Mouse (Mus musculus): Measurements from ENCODE around the gene 1700057G04Rik.
"Not testable (repeated sequence)": the region's sequence is repeated elsewhere in the genome, so short reads cannot be mapped to it uniquely, and the experiment has no call there.

1700057G04Rik gene

GRCm38 (mm10) chr9:92305620-92306220, 3.5 kb upstream of the 1700057G04Rik start:
- DNase-seq = no peak

DNA sequence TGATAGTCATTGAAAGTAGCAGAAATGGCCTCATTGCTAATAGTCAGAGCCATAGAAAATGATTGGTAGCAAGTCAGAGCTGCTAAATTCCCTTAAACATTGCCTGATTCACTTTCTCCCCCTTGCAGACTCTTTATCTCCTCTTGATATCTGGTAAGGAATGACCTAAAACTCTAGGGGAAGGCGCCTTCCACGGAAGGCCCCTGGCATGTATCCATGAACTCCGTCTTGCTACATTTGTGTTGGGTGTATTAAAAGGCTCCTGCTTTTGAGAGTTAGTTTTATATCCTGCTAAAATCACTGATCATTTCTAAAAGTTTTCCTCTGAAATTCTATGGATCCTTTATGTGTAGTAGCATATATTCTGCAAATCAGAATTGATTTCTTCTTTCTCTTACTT, 7.6 kb downstream of the 1700057G04Rik start:
- no peak for DNase-seq

- DNase-seq = not testable (repeated sequence)
Measured at GRCm38 (mm10) chr9:92325936-92326335, 16.8 kb downstream of the 1700057G04Rik start.

DNA sequence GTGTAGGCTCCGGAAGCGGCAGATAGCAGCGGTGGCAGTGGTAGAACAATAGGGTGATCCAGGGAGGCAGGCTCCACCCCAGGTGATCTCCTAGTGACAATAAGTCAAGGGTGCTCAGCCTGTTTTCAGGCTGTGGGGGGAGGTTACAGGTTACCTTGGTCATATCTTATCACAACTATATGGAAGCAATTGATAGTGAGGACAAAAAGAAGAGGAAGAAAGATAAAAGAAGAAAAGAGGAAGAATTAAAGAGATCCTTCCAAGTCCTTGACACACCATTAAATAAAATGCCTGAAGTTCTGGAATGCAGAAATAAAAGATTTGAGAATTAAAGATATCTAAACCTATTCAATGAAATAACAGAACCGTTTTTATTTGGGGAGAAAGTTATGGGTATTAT, 17.6 kb downstream of the 1700057G04Rik start:
- DNase-seq = no peak

- DNase-seq = no peak
Measured at GRCm38 (mm10) chr9:92331383-92331782, 22.2 kb downstream of the 1700057G04Rik start.

DNA sequence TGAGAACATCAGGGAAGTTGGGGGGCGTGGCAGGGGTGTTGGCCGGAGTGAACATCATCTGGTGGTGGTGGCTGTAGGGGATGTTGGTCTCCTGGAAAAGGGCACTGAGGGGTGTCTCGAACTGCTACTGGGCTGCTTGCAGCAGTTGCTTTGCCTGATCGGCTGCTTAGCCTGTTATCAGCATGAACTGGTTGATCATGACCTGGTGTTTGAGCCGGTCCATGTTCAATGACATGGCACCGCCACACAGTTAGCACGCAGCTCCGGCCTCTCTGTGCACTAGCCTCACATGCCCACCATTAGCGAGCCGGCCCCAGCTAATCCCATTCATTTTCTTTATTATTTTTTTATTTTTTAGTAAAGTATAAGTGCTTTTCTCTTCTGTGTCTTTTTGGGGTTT, 25.7 kb downstream of the 1700057G04Rik start:
- DNase-seq = no peak

GRCm38 (mm10) chr9:92335277-92335818, 26.2 kb downstream of the 1700057G04Rik start:
- no peak for DNase-seq

GRCm38 (mm10) chr9:92337063-92337462, 27.9 kb downstream of the 1700057G04Rik start:
- DNase-seq = no peak

GRCm38 (mm10) chr9:92337661-92338060, 28.5 kb downstream of the 1700057G04Rik start:
- DNase-seq = no peak

GRCm38 (mm10) chr9:92338954-92339353, 29.8 kb downstream of the 1700057G04Rik start:
- no peak for DNase-seq

DNA sequence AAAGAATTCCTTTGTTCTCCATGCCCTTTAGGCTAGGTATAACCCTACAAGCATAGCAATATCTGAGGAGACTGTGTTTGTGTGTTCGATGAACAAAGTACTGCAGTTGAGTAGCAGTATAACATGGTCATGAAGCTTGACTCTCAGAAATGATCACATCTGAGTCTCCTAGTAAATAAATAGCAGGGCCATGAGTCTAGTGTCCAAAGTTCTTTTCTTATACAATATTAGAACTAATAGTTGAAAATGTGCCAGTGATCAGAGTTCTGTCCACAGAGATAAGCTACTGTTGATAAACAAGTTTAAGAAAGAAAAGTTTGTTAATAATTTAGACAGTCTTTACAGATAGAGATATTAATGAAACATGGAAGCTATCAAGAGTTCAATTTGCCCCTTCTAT, 42.7 kb downstream of the 1700057G04Rik start:
- no peak for DNase-seq

GRCm38 (mm10) chr9:92353306-92353705, 44.1 kb downstream of the 1700057G04Rik start:
- DNase-seq = no peak

- no peak for DNase-seq
Measured at GRCm38 (mm10) chr9:92360691-92361310, 51.6 kb downstream of the 1700057G04Rik start.

DNA sequence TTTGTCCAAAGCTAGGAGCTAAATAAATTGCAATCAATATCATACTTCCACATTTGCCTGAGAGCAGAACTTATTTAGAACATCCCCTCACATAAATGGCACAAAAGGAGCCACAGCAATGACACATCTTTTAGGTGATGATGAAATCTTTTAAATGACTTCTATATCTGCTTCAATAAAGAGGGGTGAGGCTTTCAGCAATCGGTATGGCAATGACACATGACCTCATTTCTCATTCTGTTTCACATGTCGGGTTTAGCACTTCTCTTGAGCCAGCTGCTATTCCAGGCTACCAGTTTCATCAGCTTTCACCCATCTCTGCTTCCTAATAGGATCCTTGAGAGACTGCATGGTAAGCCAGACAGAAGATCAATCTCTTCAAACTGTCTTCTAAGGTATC, 54.3 kb downstream of the 1700057G04Rik start:
- no peak for DNase-seq

DNA sequence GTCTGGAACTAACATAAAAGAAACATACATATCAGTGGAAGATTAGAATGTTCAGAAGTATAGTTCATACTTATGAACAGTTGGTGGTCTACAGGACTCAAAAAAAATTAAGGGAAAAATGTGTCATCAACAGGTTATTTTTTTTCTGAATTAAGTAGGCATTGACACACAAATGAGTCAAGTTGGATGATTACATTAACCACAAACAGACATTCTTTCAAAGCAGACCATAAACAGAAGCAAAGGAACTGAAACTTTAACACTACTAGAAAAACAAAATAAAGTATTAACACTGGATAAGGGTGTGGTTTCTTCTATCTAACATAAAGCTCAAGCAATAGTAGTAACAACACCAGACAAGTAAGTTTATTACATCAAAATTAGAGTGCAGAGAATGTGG, 59.7 kb downstream of the 1700057G04Rik start:
- no peak for DNase-seq

DNA sequence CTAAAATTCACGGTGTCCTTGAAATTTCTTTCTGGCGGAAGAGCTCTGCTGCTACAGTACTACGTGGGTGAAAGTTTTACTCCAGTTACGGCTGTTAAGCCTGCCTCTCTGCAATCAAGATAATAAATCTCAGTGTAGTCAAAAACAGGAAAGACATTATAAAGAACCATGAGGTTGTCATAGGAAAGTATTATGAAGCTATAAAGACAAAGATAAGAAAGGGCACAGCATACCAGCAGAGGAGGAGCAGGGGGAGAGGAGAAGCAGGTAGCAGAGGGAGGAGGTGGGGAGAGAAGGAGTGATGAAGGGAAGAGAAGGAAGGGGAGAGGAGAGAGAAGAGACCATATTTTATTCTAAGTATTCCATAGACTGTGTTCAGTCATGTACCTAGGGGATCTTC, 64.7 kb downstream of the 1700057G04Rik start:
- no peak for DNase-seq

DNA sequence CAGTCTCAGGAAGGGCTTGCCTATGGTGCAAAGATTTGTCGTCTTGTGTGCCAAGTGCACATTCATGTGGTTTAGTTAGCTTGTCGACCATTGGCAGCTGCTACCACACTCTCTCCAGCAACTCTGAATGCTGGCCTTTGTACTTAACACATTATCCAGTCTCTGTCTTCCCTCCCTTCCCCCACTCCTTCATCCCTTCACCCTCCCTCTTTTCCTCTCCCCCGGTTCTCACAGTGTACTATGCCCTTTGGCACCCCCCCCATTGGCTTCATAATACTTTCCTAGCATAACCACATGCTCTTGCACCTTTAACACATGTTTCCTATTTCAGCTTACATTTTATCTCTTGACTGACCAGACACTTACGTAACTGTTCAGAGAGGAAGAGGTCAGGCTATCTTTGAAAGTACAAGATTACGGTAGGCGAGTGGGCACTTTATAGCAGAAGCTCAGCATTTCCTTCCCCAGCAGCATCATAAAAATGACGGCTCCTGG, 65.6 kb downstream of the 1700057G04Rik start:
- peak; percentile 6 for DNase-seq

GRCm38 (mm10) chr9:92375378-92375777, 66.2 kb downstream of the 1700057G04Rik start:
- no peak for DNase-seq

DNA sequence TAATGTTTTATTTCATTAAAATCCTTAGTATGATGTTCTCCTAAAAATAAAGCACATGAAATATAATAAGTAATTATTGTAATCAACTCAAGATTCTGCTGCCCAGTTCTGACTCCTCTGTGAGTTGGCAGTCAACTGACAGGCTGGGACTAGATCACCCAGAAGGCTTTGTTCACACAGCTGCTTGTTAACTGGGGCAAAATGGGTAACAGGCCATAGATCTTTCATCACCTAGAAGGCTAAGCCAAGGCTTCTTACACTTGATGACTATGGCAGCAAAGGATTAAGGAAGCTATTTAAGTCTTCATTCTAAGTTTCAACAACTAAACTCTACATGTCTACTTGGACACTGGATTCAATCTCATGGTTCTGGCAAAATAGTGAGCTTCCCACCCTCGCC, 68.8 kb downstream of the 1700057G04Rik start:
- DNase-seq = no peak

- no peak for DNase-seq
Measured at GRCm38 (mm10) chr9:92379240-92379639, 70.1 kb downstream of the 1700057G04Rik start.

GRCm38 (mm10) chr9:92383415-92383814, 74.2 kb downstream of the 1700057G04Rik start:
- DNase-seq = no peak

DNA sequence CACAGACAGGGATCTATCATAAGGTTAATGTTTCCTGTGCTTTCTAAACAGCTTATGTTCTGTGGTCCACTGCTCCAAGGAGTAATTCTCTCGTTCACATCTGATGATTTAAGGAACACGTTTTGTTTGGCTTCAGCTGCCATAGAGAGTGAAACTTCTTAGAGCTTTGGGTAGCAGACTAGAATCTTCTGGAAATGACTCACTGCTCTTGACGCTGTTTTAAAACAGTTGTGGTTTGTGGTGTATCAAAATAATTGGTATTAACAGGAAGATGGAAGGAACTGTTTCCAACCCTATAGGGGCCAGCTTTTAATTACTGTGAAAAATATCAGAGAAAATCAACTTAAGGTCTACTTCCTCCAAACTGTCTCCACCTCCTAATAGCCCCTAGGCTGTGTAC, 75.2 kb downstream of the 1700057G04Rik start:
- DNase-seq = no peak

DNA sequence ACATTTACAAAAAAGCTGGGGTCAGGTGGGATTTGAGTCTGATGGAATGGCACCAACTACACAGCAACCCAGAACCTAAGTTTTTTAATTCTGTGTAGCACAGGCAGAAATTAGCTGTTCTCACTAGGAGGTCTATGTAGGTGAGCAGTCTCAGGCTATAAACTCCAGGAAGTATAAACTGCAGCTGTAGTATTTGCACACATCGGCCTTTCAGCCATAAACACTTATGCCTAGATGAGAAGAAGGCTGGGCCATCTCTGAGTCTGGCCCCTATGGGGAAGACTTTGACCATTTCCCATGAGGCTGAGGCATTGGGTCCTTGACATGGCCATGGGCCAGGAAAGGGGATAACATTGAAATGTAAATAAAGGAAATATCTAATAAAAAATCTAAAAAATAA, 76.7 kb downstream of the 1700057G04Rik start:
- no peak for DNase-seq

GRCm38 (mm10) chr9:92386871-92387270, 77.7 kb downstream of the 1700057G04Rik start:
- DNase-seq = no peak

DNA sequence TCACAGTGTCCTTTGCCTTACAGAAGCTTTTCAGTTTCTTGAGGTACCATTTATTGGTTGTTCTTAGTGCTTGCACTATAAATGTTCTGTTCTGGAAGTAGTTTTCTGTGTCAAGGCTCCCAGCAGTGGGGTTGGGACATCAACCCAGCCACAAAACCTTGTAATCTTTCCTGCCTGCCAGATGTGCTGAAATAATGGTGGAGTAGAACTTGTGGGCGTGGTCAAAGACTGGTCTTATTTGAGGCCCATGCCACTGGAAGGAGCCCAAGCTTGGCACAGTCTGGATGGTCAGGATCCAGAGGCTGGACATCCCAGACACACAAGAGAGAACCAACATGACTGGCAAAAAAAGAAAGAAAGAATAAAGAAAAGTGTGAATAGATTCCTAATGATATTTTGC, 78.2 kb downstream of the 1700057G04Rik start:
- no peak for DNase-seq

Data from layer of hippocampus, adult 9-11 months (tissue).